ENCODE assay signal across 8 mouse cellular contexts in genomic region chr5:129907775-129908174, GRCm38 (mm10). TPM values are rescaled to one million over a fixed set of nuclear protein-coding genes. Genes with fewer than 3 reads are reported as not detected.
DNase-seq lines count a peak whose midpoint lies in the region; ATAC-seq and TF ChIP-seq lines count a peak whose summit lies in the region.

No protein-coding gene starts in this region.

- peak overlapping the region; percentile 81 for H3K4me3 ChIP-seq in gastrocnemius, adult 2 months
- H3K4me3 ChIP-seq in testis, adult 2 months (ENCODE audit: control insufficient read depth, low read depth, low read length) = peak overlapping the region; percentile 96
- H3K4me3 ChIP-seq in liver, embryonic 12.5 days = peak overlapping the region; percentile 63
- peak overlapping the region; percentile 58 for H3K4me3 ChIP-seq in stomach, postnatal 0 days (ENCODE audit: low read depth, low read length)
- H3K4me3 ChIP-seq in thymus, adult 2 months (ENCODE audit: control insufficient read depth, insufficient read depth, low read length) = no peak overlapping the region

- DNase-seq in gastrocnemius, adult 2 months = no peak
- DNase-seq in gastrocnemius, postnatal 10 days = no peak
- DNase-seq in testis, postnatal 14 days (ENCODE audit: low spot score) = no peak
- DNase-seq in stomach, postnatal 0 days (ENCODE audit: low spot score) = no peak
- DNase-seq in right cerebral cortex, postnatal 4 days = no peak
- no peak for DNase-seq in thymus, adult 2 months

- H3K27me3 ChIP-seq in testis, adult 2 months (ENCODE audit: control insufficient read depth, insufficient read depth, low read length) = no peaks in the 10 kb centered on the region
- H3K27me3 ChIP-seq in liver, embryonic 12.5 days (replicated peaks) = peaks cover 17% of the 10 kb centered on the region; the same call in 1 of the 2 replicates
- no peaks in the 10 kb centered on the region for H3K27me3 ChIP-seq in stomach, postnatal 0 days (ENCODE audit: control insufficient read depth, insufficient read depth, low read length)
- no peaks in the 10 kb centered on the region for H3K27me3 ChIP-seq in thymus, adult 2 months (ENCODE audit: control insufficient read depth, insufficient read depth, low read length)

- peaks cover 3% of the 10 kb centered on the region for H3K4me1 ChIP-seq in testis, adult 2 months (ENCODE audit: control insufficient read depth, insufficient read depth, low read length)
- H3K4me1 ChIP-seq in liver, embryonic 12.5 days = peaks cover 21% of the 10 kb centered on the region
- 0 out of 2 replicates have a peak, but pooled peaks cover 2% of the 10 kb centered on the region for H3K4me1 ChIP-seq in stomach, postnatal 0 days (replicated peaks; ENCODE audit: control insufficient read depth, insufficient read depth)
- H3K4me1 ChIP-seq in thymus, adult 2 months (replicated peaks; ENCODE audit: control insufficient read depth, insufficient read depth, low read length) = peaks cover 8% of the 10 kb centered on the region; the same call in 1 of the 2 replicates

- peak overlapping the region; percentile 94 for H3K27ac ChIP-seq in gastrocnemius, adult 2 months
- H3K27ac ChIP-seq in testis, adult 2 months (ENCODE audit: control insufficient read depth, insufficient read depth, low read depth, low read length) = peak overlapping the region; percentile 71
- no peak overlapping the region for H3K27ac ChIP-seq in liver, embryonic 12.5 days
- no peak overlapping the region for H3K27ac ChIP-seq in stomach, postnatal 0 days (replicated peaks)
- no peak overlapping the region for H3K27ac ChIP-seq in thymus, adult 2 months (ENCODE audit: control insufficient read depth, insufficient read depth, low read length)

- TF ChIP-seq CTCF in gastrocnemius, adult 2 months (IDR thresholded peaks at IDR 0.05) = no peak
- TF ChIP-seq CTCF in testis, adult 2 months (IDR thresholded peaks at IDR 0.05; ENCODE audit: control insufficient read depth, insufficient read depth, insufficient replicate concordance, low read depth, low read length) = no peak
- TF ChIP-seq CTCF in stomach, postnatal 0 days (IDR thresholded peaks at IDR 0.05; ENCODE audit: low read depth) = no peak
- no peak for TF ChIP-seq CTCF in thymus, adult 2 months (IDR thresholded peaks at IDR 0.05; ENCODE audit: borderline replicate concordance, control insufficient read depth, extremely low read depth, insufficient read depth, low read length, poor library complexity)

- no peak for TF ChIP-seq POLR2A in testis, adult 2 months (IDR thresholded peaks at IDR 0.05; ENCODE audit: control insufficient read depth, low read depth, low read length)
- no peak for TF ChIP-seq POLR2A in thymus, adult 2 months (IDR thresholded peaks at IDR 0.05; ENCODE audit: control insufficient read depth, extremely low read depth, insufficient read depth, low read length, poor library complexity)

- 21% methylated on average over 4 of the region's 4 CpGs for WGBS in liver, embryonic 12.5 days (ENCODE audit: insufficient replicate concordance)
- 25% methylated on average over 4 of the region's 4 CpGs for WGBS in stomach, postnatal 0 days
- 13% methylated on average over 4 of the region's 4 CpGs for WGBS in thymus, adult 2 months

- intact Hi-C loops in gastrocnemius, adult 2 months (cut with DNase I) = loop anchor here (5.0 kb wide), 1 partner anchor 95 kb away; the partner anchor contains the start of gene Gusb

- H3K4me2 ChIP-seq in liver, embryonic 12.5 days = peak overlapping the region; percentile 95
- peak overlapping the region; percentile 95 for H3K4me2 ChIP-seq in stomach, postnatal 0 days (replicated peaks; ENCODE audit: low read depth)

- no peak overlapping the region for H3K9ac ChIP-seq in liver, embryonic 12.5 days
- no peak overlapping the region for H3K9ac ChIP-seq in stomach, postnatal 0 days (ENCODE audit: low read length)

- no peaks in the 10 kb centered on the region for H3K9me3 ChIP-seq in liver, embryonic 12.5 days (replicated peaks)
- H3K9me3 ChIP-seq in stomach, postnatal 0 days (ENCODE audit: control insufficient read depth, low read length) = no peaks in the 10 kb centered on the region

- ATAC-seq in liver, embryonic 12.5 days = no peak
- ATAC-seq in stomach, postnatal 0 days (ENCODE audit: low FRiP score, low TSS enrichment) = no peak

- no peaks in the 10 kb centered on the region; the same call in 1 of the 2 replicates for H3K36me3 ChIP-seq in testis, adult 2 months (ENCODE audit: control insufficient read depth, insufficient read depth, low read length)
- no peaks in the 10 kb centered on the region for H3K36me3 ChIP-seq in liver, embryonic 12.5 days
- H3K36me3 ChIP-seq in stomach, postnatal 0 days (ENCODE audit: control insufficient read depth, insufficient read depth, low read length) = no peaks in the 10 kb centered on the region
- H3K36me3 ChIP-seq in thymus, adult 2 months (ENCODE audit: control insufficient read depth, insufficient read depth, low read length) = no peaks in the 10 kb centered on the region

- TF ChIP-seq EP300 in stomach, postnatal 0 days (optimal IDR thresholded peaks at IDR 0.05) = no peak

RNA-seq across cellular contexts. Expression of gene Nupr1l, which starts 0.6 kb away (rescaled TPM):
- not detected for total RNA-seq in gastrocnemius, adult 2 months (2021)
- total RNA-seq in gastrocnemius, postnatal 10 days (2021) = 1 to 10 TPM in 1 of 2 experiments, under 1 TPM in 1; 0.45 to 1.4 TPM
- 777 and 877 TPM in 2 replicates for polyA plus RNA-seq in testis, adult 2 months (2012; rRNA removed)
- 0.87 and 0.92 TPM in 2 replicates for polyA plus RNA-seq in liver, embryonic 12.5 days (2016; fragmentation: Nextera tagmentation; extraction: Ambion mirVana)
- polyA plus RNA-seq in stomach, postnatal 0 days (2015; fragmentation: Nextera tagmentation; extraction: Ambion mirVana) = 2.2 and 3.0 TPM in 2 replicates
- polyA plus RNA-seq in thymus, adult 2 months (2012; rRNA removed) = 3.4 and 3.5 TPM in 2 replicates

RNA-seq across cellular contexts. Expression of gene Phkg1, which starts 9.4 kb away (rescaled TPM):
- total RNA-seq in gastrocnemius, adult 2 months (2021) = 100 to 1,000 TPM; 314 to 437 TPM
- total RNA-seq in gastrocnemius, postnatal 10 days (2021) = 100 to 1,000 TPM; 199 to 205 TPM
- 0.20 and 0.35 TPM in 2 replicates for polyA plus RNA-seq in testis, adult 2 months (2012; rRNA removed)
- polyA plus RNA-seq in liver, embryonic 12.5 days (2016; fragmentation: Nextera tagmentation; extraction: Ambion mirVana) = 0.23 TPM in 2 replicates
- 0.08 and 0.25 TPM in 2 replicates for polyA plus RNA-seq in stomach, postnatal 0 days (2015; fragmentation: Nextera tagmentation; extraction: Ambion mirVana)
- polyA plus RNA-seq in thymus, adult 2 months (2012; rRNA removed) = 1.3 and 3.6 TPM in 2 replicates

RNA-seq across cellular contexts. Expression of gene Zbed5, which starts 12.3 kb away (rescaled TPM):
- total RNA-seq in gastrocnemius, adult 2 months (2021) = under 1 TPM; 0.20 to 0.45 TPM
- total RNA-seq in gastrocnemius, postnatal 10 days (2021) = 1 to 10 TPM; 1.1 to 1.9 TPM
- polyA plus RNA-seq in testis, adult 2 months (2012; rRNA removed) = 4.6 and 5.4 TPM in 2 replicates
- polyA plus RNA-seq in liver, embryonic 12.5 days (2016; fragmentation: Nextera tagmentation; extraction: Ambion mirVana) = 1.7 and 1.8 TPM in 2 replicates
- polyA plus RNA-seq in stomach, postnatal 0 days (2015; fragmentation: Nextera tagmentation; extraction: Ambion mirVana) = 1.8 and 2.6 TPM in 2 replicates
- polyA plus RNA-seq in thymus, adult 2 months (2012; rRNA removed) = 0.50 and 0.93 TPM in 2 replicates

RNA-seq across cellular contexts. Expression of gene Chchd2, which starts 20.5 kb away (rescaled TPM):
- total RNA-seq in gastrocnemius, adult 2 months (2021) = 100 to 1,000 TPM; 604 to 698 TPM
- 100 to 1,000 TPM; 404 to 489 TPM for total RNA-seq in gastrocnemius, postnatal 10 days (2021)
- polyA plus RNA-seq in testis, adult 2 months (2012; rRNA removed) = 239 and 241 TPM in 2 replicates
- polyA plus RNA-seq in liver, embryonic 12.5 days (2016; fragmentation: Nextera tagmentation; extraction: Ambion mirVana) = 607 and 628 TPM in 2 replicates
- polyA plus RNA-seq in stomach, postnatal 0 days (2015; fragmentation: Nextera tagmentation; extraction: Ambion mirVana) = 906 and 964 TPM in 2 replicates
- 1,121 and 1,221 TPM in 2 replicates for polyA plus RNA-seq in thymus, adult 2 months (2012; rRNA removed)

RNA-seq across cellular contexts. Expression of gene Vkorc1l1, which starts 34.0 kb away (rescaled TPM):
- 10 to 100 TPM; 21.4 to 22.9 TPM for total RNA-seq in gastrocnemius, adult 2 months (2021)
- 10 to 100 TPM; 17.6 to 18.5 TPM for total RNA-seq in gastrocnemius, postnatal 10 days (2021)
- polyA plus RNA-seq in testis, adult 2 months (2012; rRNA removed) = 12.2 and 19.9 TPM in 2 replicates
- polyA plus RNA-seq in liver, embryonic 12.5 days (2016; fragmentation: Nextera tagmentation; extraction: Ambion mirVana) = 29.8 and 31.2 TPM in 2 replicates
- 24.1 TPM in 2 replicates for polyA plus RNA-seq in stomach, postnatal 0 days (2015; fragmentation: Nextera tagmentation; extraction: Ambion mirVana)
- polyA plus RNA-seq in thymus, adult 2 months (2012; rRNA removed) = 20.9 and 24.2 TPM in 2 replicates

Comparison
In these comparisons a context has a peak if more than half of its experiments do, and no peak if none do; other contexts are left out.
1. H3K27ac ChIP-seq: peak in gastrocnemius, adult 2 months (single experiment) and testis, adult 2 months (single experiment); none in liver, embryonic 12.5 days (single experiment), stomach, postnatal 0 days (single experiment) and thymus, adult 2 months (single experiment).
2. RNA of gene Nupr1l, which starts 0.6 kb away (polyA plus RNA-seq): 777 to 877 TPM in testis, adult 2 months; 3.4 to 3.5 TPM in thymus, adult 2 months, 2.2 to 3.0 TPM in stomach, postnatal 0 days and 0.87 to 0.92 TPM in liver, embryonic 12.5 days; every median in the first group is over 100 times any median in the second.